In the genomic region with DNA sequence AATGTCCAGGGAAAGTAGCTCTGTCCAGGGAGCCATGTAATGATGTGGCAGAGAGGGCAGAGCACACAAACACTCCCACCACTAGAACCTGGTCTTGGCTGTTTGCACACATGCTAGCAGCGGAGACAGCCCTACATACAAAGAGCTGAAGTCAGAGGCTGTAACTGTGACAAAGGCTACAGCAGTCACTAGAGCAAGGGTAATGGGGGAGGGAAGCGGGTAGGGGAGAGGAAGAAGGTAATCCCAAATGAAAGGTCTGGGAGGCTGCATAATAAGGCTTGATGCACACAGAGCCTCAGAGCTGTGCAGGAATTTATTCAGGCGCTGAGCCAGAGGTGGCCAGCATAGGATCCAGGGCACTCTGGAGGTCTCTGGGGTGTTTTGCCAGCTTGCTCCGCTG, we compare ENCODE assay signal across 24 mouse cellular contexts.
DNase-seq lines count a peak whose midpoint lies in the region; ATAC-seq and TF ChIP-seq lines count a peak whose summit lies in the region.
"Had no signal": no experiment of that assay in that cellular context is flagged by ENCODE, and none has a peak within 500 bp of the region (broad histone marks: within the 10 kb centered on the region; RNA-seq: fewer than 3 reads in every experiment).

No protein-coding gene starts in this region.

- H3K4me3 ChIP-seq in midbrain, embryonic 10.5 days: peak overlapping the region; percentile 3; the same call in 1 of the 2 replicates
- H3K4me3 ChIP-seq in midbrain, postnatal 0 days (ENCODE audit: low read depth, low read length): no peak overlapping the region
- H3K4me3 ChIP-seq in midbrain, embryonic 13.5 days (replicated peaks): no peak overlapping the region
- H3K4me3 ChIP-seq: embryonic facial prominence, embryonic 10.5 days; heart, adult 2 months; heart, embryonic 13.5 days; limb, embryonic 13.5 days; liver, embryonic 12.5 days had no signal

- peak; percentile 5 for DNase-seq in adrenal gland, postnatal 10 days
- no peak for DNase-seq in adrenal gland, postnatal 36 days
- peak; percentile 47 for DNase-seq in midbrain, embryonic 10.5 days (ENCODE audit: low spot score)
- no peak for DNase-seq in midbrain, postnatal 0 days (ENCODE audit: low spot score)
- no peak for DNase-seq in testis, postnatal 14 days (ENCODE audit: low spot score)
- no peak for DNase-seq in thymus, adult 18-20 months
- DNase-seq in layer of hippocampus, postnatal 10 days (ENCODE audit: low spot score in 2 of 2): no peak
- DNase-seq: adrenal gland, adult 8-10 months; cerebellum, adult 9-10 months; gastrocnemius, postnatal 25 days; heart, adult 2 months; heart, postnatal 14 days; kidney, adult 8-10 months; kidney, postnatal 10 days; layer of hippocampus, postnatal 36 days; lung, adult 18-20 months; lung, postnatal 10 days had no signal

- TF ChIP-seq CTCF in midbrain, postnatal 0 days (IDR thresholded peaks at IDR 0.05): no peak

- H3K27ac ChIP-seq in midbrain, embryonic 10.5 days (replicated peaks): peak overlapping the region; percentile 79
- H3K27ac ChIP-seq in midbrain, postnatal 0 days (ENCODE audit: low read depth, low read length): no peak overlapping the region
- peak overlapping the region; percentile 55; the same call in 1 of the 2 replicates for H3K27ac ChIP-seq in midbrain, embryonic 13.5 days
- H3K27ac ChIP-seq: embryonic facial prominence, embryonic 10.5 days; heart, adult 2 months; heart, embryonic 13.5 days; hindbrain, embryonic 14.5 days; limb, embryonic 13.5 days; liver, embryonic 12.5 days had no signal

- ATAC-seq in midbrain, postnatal 0 days (ENCODE audit: low FRiP score): no peak
- ATAC-seq in midbrain, embryonic 13.5 days: peak; percentile 65
- ATAC-seq: activated CD4-positive, CD25-positive, alpha-beta regulatory T cell, adult 4 months; liver, embryonic 12.5 days had no signal

- H3K9ac ChIP-seq in midbrain, postnatal 0 days (replicated peaks; ENCODE audit: low read length, poor library complexity, severe bottlenecking): no peak overlapping the region
- 0 out of 2 replicates have a peak overlapping the region, but pooled peaks have one; percentile 29 for H3K9ac ChIP-seq in midbrain, embryonic 13.5 days (replicated peaks)
- H3K9ac ChIP-seq: heart, embryonic 13.5 days; hindbrain, embryonic 14.5 days; limb, embryonic 13.5 days; liver, embryonic 12.5 days had no signal

- H3K36me3 ChIP-seq in midbrain, embryonic 10.5 days: no peaks in the 10 kb centered on the region
- no peaks in the 10 kb centered on the region for H3K36me3 ChIP-seq in midbrain, postnatal 0 days (ENCODE audit: insufficient read depth, low read length)
- no peaks in the 10 kb centered on the region for H3K36me3 ChIP-seq in midbrain, embryonic 13.5 days
- H3K36me3 ChIP-seq: embryonic facial prominence, embryonic 10.5 days; heart, embryonic 13.5 days; limb, embryonic 13.5 days; liver, embryonic 12.5 days had no signal

- H3K4me1 ChIP-seq in midbrain, embryonic 10.5 days: peaks cover 33% of the 10 kb centered on the region
- H3K4me1 ChIP-seq in midbrain, postnatal 0 days (ENCODE audit: insufficient read depth, low read length): no peaks in the 10 kb centered on the region
- H3K4me1 ChIP-seq in midbrain, embryonic 13.5 days (replicated peaks): peaks cover 24% of the 10 kb centered on the region
- H3K4me1 ChIP-seq: heart, embryonic 13.5 days; liver, embryonic 12.5 days had no signal

- WGBS in midbrain, embryonic 10.5 days: 31% methylated on average over 4 of the region's 4 CpGs
- 18% methylated on average over 4 of the region's 4 CpGs for WGBS in midbrain, postnatal 0 days
- 8% methylated on average over 4 of the region's 4 CpGs for WGBS in midbrain, embryonic 13.5 days

- no peaks in the 10 kb centered on the region for H3K9me3 ChIP-seq in midbrain, embryonic 10.5 days (replicated peaks)
- H3K9me3 ChIP-seq in midbrain, postnatal 0 days (ENCODE audit: low read length): no peaks in the 10 kb centered on the region
- no peaks in the 10 kb centered on the region for H3K9me3 ChIP-seq in midbrain, embryonic 13.5 days
- H3K9me3 ChIP-seq: embryonic facial prominence, embryonic 10.5 days; heart, embryonic 13.5 days; limb, embryonic 13.5 days; liver, embryonic 12.5 days had no signal

- peaks cover 38% of the 10 kb centered on the region for H3K27me3 ChIP-seq in midbrain, embryonic 10.5 days (ENCODE audit: low read depth, poor library complexity, severe bottlenecking)
- H3K27me3 ChIP-seq in midbrain, postnatal 0 days (ENCODE audit: insufficient read depth, low read length): no peaks in the 10 kb centered on the region
- H3K27me3 ChIP-seq in midbrain, embryonic 13.5 days: peaks cover 13% of the 10 kb centered on the region; the same call in 1 of the 2 replicates

- H3K4me2 ChIP-seq in midbrain, postnatal 0 days (ENCODE audit: low read depth, low read length, poor library complexity, severe bottlenecking): no peak overlapping the region
- no peak overlapping the region for H3K4me2 ChIP-seq in midbrain, embryonic 13.5 days (replicated peaks)
- H3K4me2 ChIP-seq: heart, embryonic 13.5 days; hindbrain, embryonic 14.5 days; limb, embryonic 13.5 days; liver, embryonic 12.5 days had no signal

Comparison
In these comparisons a context has a peak if more than half of its experiments do, and no peak if none do; other contexts are left out.
1. DNase-seq: peak in adrenal gland, postnatal 10 days (single experiment) and midbrain, embryonic 10.5 days (single experiment); none in adrenal gland, postnatal 36 days (0 of 2), midbrain, postnatal 0 days (single experiment), testis, postnatal 14 days (single experiment), thymus, adult 18-20 months (0 of 2) and layer of hippocampus, postnatal 10 days (0 of 2).